Mouse (Mus musculus): ENCODE results near the gene Ccdc51. TPM values are rescaled to one million over a fixed set of nuclear protein-coding genes. Genes with fewer than 3 reads are reported as not detected.

The Ccdc51 gene
- polyA plus RNA-seq (2016; fragmentation: Nextera tagmentation; extraction: Ambion mirVana): 14.5 and 15.3 TPM in 2 replicates

DNA sequence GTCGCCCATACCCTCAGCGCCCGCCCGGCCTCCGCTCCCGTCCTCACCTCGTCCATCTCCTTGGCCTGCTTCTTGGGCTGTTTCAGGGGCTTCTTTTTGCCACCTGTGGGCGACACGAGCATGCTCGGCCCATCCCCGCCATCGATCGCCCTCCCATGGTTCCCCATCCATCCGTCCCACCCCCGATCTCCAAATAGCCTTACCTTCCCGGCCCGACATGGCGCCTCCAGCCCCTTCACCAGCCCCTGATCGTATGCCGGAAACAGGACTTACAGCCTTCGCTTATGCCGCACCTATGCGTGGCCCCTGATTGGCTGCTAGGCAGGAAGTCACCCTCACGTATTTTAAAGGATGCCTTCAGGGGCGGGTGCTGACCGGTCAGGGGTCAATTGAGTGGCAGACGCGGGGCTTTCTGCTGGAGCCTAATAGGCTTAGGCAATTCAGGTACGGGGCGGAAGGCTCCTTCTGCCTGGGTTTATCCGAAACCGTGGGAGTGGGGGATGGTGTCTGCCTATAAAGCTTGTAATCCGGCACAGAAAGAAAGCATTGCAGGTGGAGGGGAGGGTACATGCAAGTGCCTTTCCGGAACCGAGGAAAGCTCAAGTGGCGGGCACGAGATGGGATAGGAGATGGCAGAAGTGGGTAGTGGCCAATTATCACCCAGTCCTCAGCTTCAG lies at the start of gene Ccdc51, which contains the start of gene Tma7:
Gene Ccdc51 (plus strand): TSS at position 370 of the 677 bp plus-strand sequence.
Gene Tma7 (minus strand): TSS at position 464 of the 677 bp plus-strand sequence.
- H3K4me1 ChIP-seq: peaks cover 32% of the 10 kb centered on the region
- H3K4me3 ChIP-seq: peak within 1 kb of the TSS; percentile 84
- H3K36me3 ChIP-seq: peaks cover 35% of the 10 kb centered on the region
- WGBS (ENCODE audit: insufficient replicate concordance): 1% methylated on average over 37 of the region's 37 CpGs
- H3K27me3 ChIP-seq (replicated peaks): no peaks in the 10 kb centered on the region
- no peaks in the 10 kb centered on the region for H3K9me3 ChIP-seq (replicated peaks)
- H3K4me2 ChIP-seq: peak within 1 kb of the TSS; percentile 85
- peak within 1 kb of the TSS; percentile 88 for H3K9ac ChIP-seq
- ATAC-seq: peak; percentile 98
- peak within 1 kb of the TSS; percentile 78 for H3K27ac ChIP-seq

DNA sequence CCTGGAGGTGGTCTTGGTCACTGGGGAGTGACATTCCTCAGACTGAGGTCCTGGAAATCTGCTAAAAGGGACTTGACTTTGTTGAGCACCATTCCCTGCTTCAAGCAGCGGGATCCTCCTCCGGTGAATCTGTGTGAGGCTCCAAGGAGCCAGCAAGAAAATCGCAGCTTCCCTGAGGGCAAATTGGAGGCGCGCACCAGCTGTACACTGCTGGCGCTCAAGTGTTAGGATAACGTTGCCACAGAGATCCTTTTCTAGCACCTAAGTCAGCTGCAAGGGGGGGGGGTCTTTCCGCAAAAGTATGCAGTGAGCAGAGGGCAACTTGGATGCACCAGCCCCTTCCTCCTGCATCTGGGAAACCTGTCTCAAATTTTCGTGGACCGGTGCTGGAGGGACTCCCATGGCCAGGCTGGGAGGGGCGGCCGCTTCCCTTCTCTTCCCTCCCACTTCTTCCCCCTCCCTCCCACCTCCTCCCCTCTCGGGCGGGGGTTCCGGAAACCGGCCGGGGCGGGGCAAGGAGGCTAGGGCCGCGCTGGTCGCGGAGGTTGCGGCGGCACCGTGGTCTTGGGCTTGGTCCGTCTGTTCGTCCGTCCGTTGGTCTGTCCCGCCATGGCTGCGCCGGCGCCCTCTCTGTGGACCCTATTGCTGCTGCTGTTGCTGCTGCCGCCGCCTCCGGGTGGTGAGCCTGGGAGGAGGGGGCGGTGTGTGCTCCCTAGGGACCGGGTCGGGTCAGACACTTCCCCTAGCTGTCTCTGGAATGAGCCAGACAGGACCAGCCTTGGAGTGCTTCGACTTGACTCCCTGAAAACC lies 44.0 kb upstream of the Ccdc51 start, which contains the start of gene Shisa5:
Gene Shisa5 (plus strand): TSS at position 480 of the 810 bp plus-strand sequence.
- H3K4me3 ChIP-seq: peak within 1 kb of the TSS; percentile 65
- ATAC-seq: peak; percentile 80
- peaks cover 17% of the 10 kb centered on the region for H3K27me3 ChIP-seq (replicated peaks)
- H3K9ac ChIP-seq: peak within 1 kb of the TSS; percentile 70
- H3K27ac ChIP-seq: peak within 1 kb of the TSS; percentile 14; the same call in 1 of the 2 replicates
- peak within 1 kb of the TSS; percentile 89 for H3K4me2 ChIP-seq
- H3K36me3 ChIP-seq: no peaks in the 10 kb centered on the region
- WGBS (ENCODE audit: insufficient replicate concordance): under 1% methylated on average over 34 of the region's 40 CpGs
- H3K4me1 ChIP-seq: peaks cover 31% of the 10 kb centered on the region
- H3K9me3 ChIP-seq (replicated peaks): no peaks in the 10 kb centered on the region

DNA sequence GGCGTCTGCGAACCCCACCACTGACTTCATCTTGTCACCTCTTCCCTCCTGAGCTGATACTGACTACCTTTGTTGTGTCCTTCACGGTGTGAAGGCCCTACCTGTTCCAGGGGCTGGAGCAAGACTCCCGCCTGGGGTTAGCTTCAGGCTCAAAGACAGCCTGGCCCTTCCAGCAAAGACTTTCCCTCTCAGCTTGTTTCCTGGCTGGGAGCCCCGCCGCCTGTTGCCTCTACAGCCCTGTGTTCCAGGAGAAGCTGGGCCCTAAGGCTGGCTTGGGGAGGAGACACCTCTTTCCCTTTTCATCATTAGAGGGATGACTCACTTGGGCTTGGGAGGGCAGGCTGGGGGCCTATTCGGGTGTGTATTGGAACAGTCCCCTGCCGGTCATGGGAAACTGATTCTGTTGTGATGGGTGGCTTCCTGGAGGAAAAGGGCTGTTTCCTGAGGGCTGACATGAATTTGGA lies 43.4 kb upstream of the Ccdc51 start:
- Histone ChIP-seq H3K27ac (0 out of 2 replicates have a peak overlapping the region, but pooled peaks have one; percentile 14), H3K4me2 (peak overlapping the region; percentile 89), H3K36me3 (no peaks in the 10 kb centered on the region), H3K9me3 (replicated peaks) (no peaks in the 10 kb centered on the region), H3K9ac (peak overlapping the region; percentile 70), H3K4me3 (peak overlapping the region; percentile 65), H3K27me3 (replicated peaks) (peaks cover 17% of the 10 kb centered on the region), H3K4me1 (peaks cover 31% of the 10 kb centered on the region)
- peak; percentile 44 for ATAC-seq
- WGBS (ENCODE audit: insufficient replicate concordance): 25% methylated on average over 8 of the region's 8 CpGs

GRCm38 (mm10) chr9:109039681-109040080 lies 42.6 kb upstream of the Ccdc51 start:
- H3K27ac ChIP-seq: no peak overlapping the region
- H3K27me3 ChIP-seq (replicated peaks): peaks cover 17% of the 10 kb centered on the region
- H3K9ac ChIP-seq: no peak overlapping the region
- peaks cover 31% of the 10 kb centered on the region for H3K4me1 ChIP-seq
- H3K4me2 ChIP-seq: peak overlapping the region; percentile 89
- WGBS (ENCODE audit: insufficient replicate concordance): 63% methylated on average over 4 of the region's 4 CpGs
- no peaks in the 10 kb centered on the region for H3K9me3 ChIP-seq (replicated peaks)
- no peaks in the 10 kb centered on the region for H3K36me3 ChIP-seq
- ATAC-seq: no peak
- no peak overlapping the region for H3K4me3 ChIP-seq

DNA sequence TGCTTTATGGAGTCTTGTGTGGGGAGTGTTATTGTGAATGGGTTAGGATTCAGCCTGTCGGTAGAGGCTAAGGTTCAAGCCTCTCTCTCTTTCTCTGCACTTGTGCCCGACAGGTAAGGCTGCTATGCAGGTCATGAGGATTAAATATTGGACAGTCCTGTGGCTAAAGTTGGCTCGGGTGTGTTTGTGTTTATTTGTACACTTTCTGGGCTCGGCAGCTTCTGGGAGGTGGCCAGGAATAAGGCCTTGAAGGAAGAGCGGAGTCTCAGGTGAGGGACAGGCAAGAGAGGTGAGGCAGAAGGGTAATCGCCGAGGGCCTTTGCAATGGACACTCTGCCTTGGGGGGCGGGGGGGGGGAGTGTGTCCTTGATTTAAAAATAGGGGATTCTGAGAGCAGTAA lies 42.1 kb upstream of the Ccdc51 start:
- Histone ChIP-seq H3K9ac (no peak overlapping the region), H3K9me3 (replicated peaks) (no peaks in the 10 kb centered on the region), H3K36me3 (no peaks in the 10 kb centered on the region), H3K4me2 (no peak overlapping the region), H3K27me3 (replicated peaks) (peaks cover 17% of the 10 kb centered on the region), H3K4me1 (peaks cover 31% of the 10 kb centered on the region), H3K4me3 (no peak overlapping the region), H3K27ac (no peak overlapping the region)
- no peak for ATAC-seq
- WGBS (ENCODE audit: insufficient replicate concordance): 75% methylated on average over 8 of the region's 8 CpGs

- no peak overlapping the region for H3K4me3 ChIP-seq
- no peak overlapping the region for H3K9ac ChIP-seq
- H3K4me1 ChIP-seq: peaks cover 31% of the 10 kb centered on the region
- no peaks in the 10 kb centered on the region for H3K9me3 ChIP-seq (replicated peaks)
- peak; percentile 36; the same call in 1 of the 2 replicates for ATAC-seq
- peaks cover 17% of the 10 kb centered on the region for H3K27me3 ChIP-seq (replicated peaks)
- WGBS (ENCODE audit: insufficient replicate concordance): 44% methylated on average over 6 of the region's 6 CpGs
- no peak overlapping the region for H3K4me2 ChIP-seq
- no peak overlapping the region for H3K27ac ChIP-seq
- no peaks in the 10 kb centered on the region for H3K36me3 ChIP-seq
Measured at GRCm38 (mm10) chr9:109040906-109041305, 41.4 kb upstream of the Ccdc51 start.

GRCm38 (mm10) chr9:109041351-109041750 lies 40.9 kb upstream of the Ccdc51 start:
- WGBS (ENCODE audit: insufficient replicate concordance): 74% methylated on average over 7 of the region's 7 CpGs
- Histone ChIP-seq H3K4me2 (no peak overlapping the region), H3K4me3 (no peak overlapping the region), H3K27me3 (replicated peaks) (peaks cover 17% of the 10 kb centered on the region), H3K36me3 (no peaks in the 10 kb centered on the region), H3K4me1 (peaks cover 31% of the 10 kb centered on the region), H3K9me3 (replicated peaks) (no peaks in the 10 kb centered on the region), H3K9ac (no peak overlapping the region), H3K27ac (no peak overlapping the region)
- ATAC-seq: no peak

DNA sequence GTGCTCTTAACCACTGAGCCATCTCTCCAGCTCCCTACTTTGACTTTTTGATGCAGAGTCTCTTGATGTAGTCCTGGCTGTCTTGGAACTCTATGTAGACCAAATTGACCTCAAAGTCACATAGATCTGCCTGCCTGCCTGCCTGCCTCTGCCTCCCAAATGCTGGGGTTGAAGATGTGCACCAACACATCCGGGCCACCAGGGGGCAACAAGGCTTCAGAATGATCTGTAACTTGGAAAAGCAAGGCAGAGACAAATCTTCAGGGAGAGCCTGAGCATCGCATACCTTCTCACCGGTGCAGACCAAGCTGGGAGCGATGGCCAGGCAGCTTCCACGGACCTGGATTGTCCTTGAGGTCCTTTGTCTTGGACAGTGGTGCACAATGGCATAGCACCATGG lies 36.0 kb upstream of the Ccdc51 start:
- H3K27ac ChIP-seq: no peak overlapping the region
- no peaks in the 10 kb centered on the region for H3K9me3 ChIP-seq (replicated peaks)
- WGBS (ENCODE audit: insufficient replicate concordance): 25% methylated on average over 5 of the region's 5 CpGs
- peaks cover 10% of the 10 kb centered on the region for H3K4me1 ChIP-seq
- no peak overlapping the region for H3K9ac ChIP-seq
- ATAC-seq: no peak
- no peak overlapping the region for H3K4me2 ChIP-seq
- no peak overlapping the region for H3K4me3 ChIP-seq
- H3K36me3 ChIP-seq: no peaks in the 10 kb centered on the region
- no peaks in the 10 kb centered on the region for H3K27me3 ChIP-seq (replicated peaks)

DNA sequence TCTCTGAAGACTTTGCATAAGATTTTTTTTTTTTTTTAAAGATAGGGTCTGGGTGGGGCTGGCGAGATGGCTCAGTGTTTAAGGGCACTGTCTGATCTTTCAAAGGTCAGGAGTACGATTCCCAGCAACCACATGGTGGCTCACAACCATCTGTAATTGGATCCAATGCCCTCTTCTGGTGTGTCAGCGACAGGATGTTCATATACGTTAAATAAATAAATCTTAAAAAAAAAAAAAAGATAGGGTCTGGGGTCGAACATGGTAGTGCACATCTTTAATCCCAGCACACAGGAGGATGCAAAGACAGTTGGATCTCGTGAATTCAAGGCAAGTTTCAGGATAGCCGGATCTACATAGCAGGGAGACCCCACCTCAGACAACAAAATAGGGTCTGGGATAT lies 33.0 kb upstream of the Ccdc51 start:
- no peaks in the 10 kb centered on the region for H3K27me3 ChIP-seq (replicated peaks)
- no peak overlapping the region for H3K4me3 ChIP-seq
- H3K9ac ChIP-seq: no peak overlapping the region
- no peaks in the 10 kb centered on the region for H3K36me3 ChIP-seq
- WGBS (ENCODE audit: insufficient replicate concordance): 60% methylated on average over 7 of the region's 7 CpGs
- H3K9me3 ChIP-seq (replicated peaks): no peaks in the 10 kb centered on the region
- no peak overlapping the region for H3K27ac ChIP-seq
- peaks cover 14% of the 10 kb centered on the region for H3K4me1 ChIP-seq
- H3K4me2 ChIP-seq: no peak overlapping the region
- ATAC-seq: no peak

- Histone ChIP-seq H3K27me3 (replicated peaks) (no peaks in the 10 kb centered on the region), H3K9me3 (replicated peaks) (no peaks in the 10 kb centered on the region), H3K4me1 (peaks cover 23% of the 10 kb centered on the region), H3K36me3 (no peaks in the 10 kb centered on the region), H3K27ac (no peak overlapping the region), H3K9ac (no peak overlapping the region), H3K4me3 (no peak overlapping the region), H3K4me2 (no peak overlapping the region)
- ATAC-seq: 0 out of 2 replicates have a peak, but pooled peaks have one; percentile 16
- WGBS (ENCODE audit: insufficient replicate concordance): 68% methylated on average over 9 of the region's 9 CpGs
Measured at GRCm38 (mm10) chr9:109049996-109050673, 32.2 kb upstream of the Ccdc51 start.

GRCm38 (mm10) chr9:109050674-109050997 lies 31.7 kb upstream of the Ccdc51 start:
- no peak for ATAC-seq
- peaks cover 28% of the 10 kb centered on the region for H3K4me1 ChIP-seq
- H3K4me2 ChIP-seq: no peak overlapping the region
- H3K9ac ChIP-seq: no peak overlapping the region
- H3K36me3 ChIP-seq: no peaks in the 10 kb centered on the region
- H3K4me3 ChIP-seq: no peak overlapping the region
- no peaks in the 10 kb centered on the region for H3K27me3 ChIP-seq (replicated peaks)
- 75% methylated on average over 3 of the region's 3 CpGs for WGBS (ENCODE audit: insufficient replicate concordance)
- H3K9me3 ChIP-seq (replicated peaks): no peaks in the 10 kb centered on the region
- no peak overlapping the region for H3K27ac ChIP-seq
